Mouse (Mus musculus): ENCODE measurements around the gene Abcc4. TPM values are rescaled to one million over a fixed set of nuclear protein-coding genes. Genes with fewer than 3 reads are reported as not detected.
A peak's percentile ranks its signal among the peaks of the same experiment; 100 is the strongest.

The Abcc4 gene
- polyA plus RNA-seq, 1 experiment from 2014 or later: 1.2 TPM

DNA sequence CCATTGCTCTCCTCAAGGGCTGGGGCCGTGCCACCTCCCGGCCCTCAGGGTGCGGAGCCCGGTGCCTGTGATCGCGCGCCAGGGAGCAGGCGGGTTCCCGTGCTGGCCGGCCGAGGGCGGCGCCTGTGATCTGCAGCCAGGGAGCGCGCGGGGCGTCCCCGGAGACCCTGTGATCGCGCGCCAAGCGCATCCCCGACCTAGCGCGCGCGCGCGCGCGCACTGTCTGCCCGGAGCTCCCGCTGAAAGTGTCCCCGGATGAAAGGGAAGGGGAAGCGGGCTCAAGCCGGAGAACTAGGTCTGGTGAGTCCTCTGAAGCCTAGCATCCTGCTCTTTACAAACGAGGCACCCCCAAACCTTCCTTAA, 232.2 kb downstream of the Abcc4 start:
- Histone ChIP-seq H3K4me1 (peaks cover 22% of the 10 kb centered on the region), H3K9me3 (no peaks in the 10 kb centered on the region), H3K36me3 (no peaks in the 10 kb centered on the region), H3K27me3 (peaks cover 12% of the 10 kb centered on the region; the same call in 1 of the 2 replicates), H3K9ac (replicated peaks) (peak overlapping the region; percentile 35), H3K4me2 (replicated peaks) (peak overlapping the region; percentile 83), H3K27ac (replicated peaks) (no peak overlapping the region), H3K4me3 (peak overlapping the region; percentile 47)
- WGBS: 0% methylated on average over 37 of the region's 37 CpGs
- ATAC-seq (replicated peaks): peak; percentile 76

- peak; percentile 52; the same call in 1 of the 2 replicates for ATAC-seq (replicated peaks)
- Histone ChIP-seq H3K4me3 (peak overlapping the region; percentile 47), H3K9ac (replicated peaks) (peak overlapping the region; percentile 35), H3K4me1 (peaks cover 22% of the 10 kb centered on the region), H3K27me3 (peaks cover 12% of the 10 kb centered on the region; the same call in 1 of the 2 replicates), H3K27ac (replicated peaks) (no peak overlapping the region), H3K4me2 (replicated peaks) (peak overlapping the region; percentile 83), H3K36me3 (no peaks in the 10 kb centered on the region), H3K9me3 (no peaks in the 10 kb centered on the region)
- WGBS: 9% methylated on average over 20 of the region's 20 CpGs
Observed at GRCm38 (mm10) chr14:118473188-118473830, 232.7 kb downstream of the Abcc4 start.

DNA sequence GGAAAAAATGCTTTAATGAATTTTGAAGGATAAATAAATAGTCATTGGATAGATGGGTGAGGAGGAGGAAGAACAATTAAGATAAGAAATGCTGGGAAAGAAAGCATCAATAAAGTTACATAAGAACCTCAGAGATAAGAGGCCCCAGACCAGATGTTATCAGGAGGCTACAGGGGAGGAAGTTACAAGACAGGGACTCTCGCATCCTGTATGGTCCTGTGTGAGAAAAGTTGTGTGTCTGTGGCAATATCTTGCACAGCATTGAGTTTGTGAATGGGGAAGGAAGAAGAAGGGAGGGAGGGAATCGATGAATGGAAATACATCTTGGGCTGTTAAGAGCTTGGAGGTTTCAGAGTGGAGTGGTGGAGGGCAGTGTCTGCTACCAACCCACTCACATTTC, 240.7 kb downstream of the Abcc4 start:
- H3K27me3 ChIP-seq: no peaks in the 10 kb centered on the region
- no peak overlapping the region for H3K27ac ChIP-seq (replicated peaks)
- ATAC-seq (replicated peaks): no peak
- WGBS: 91% methylated on average over 2 of the region's 2 CpGs
- no peaks in the 10 kb centered on the region for H3K9me3 ChIP-seq
- H3K9ac ChIP-seq (replicated peaks): no peak overlapping the region
- no peak overlapping the region for H3K4me3 ChIP-seq
- no peaks in the 10 kb centered on the region for H3K4me1 ChIP-seq
- no peak overlapping the region for H3K4me2 ChIP-seq (replicated peaks)
- H3K36me3 ChIP-seq: no peaks in the 10 kb centered on the region

GRCm38 (mm10) chr14:118464401-118464800, 241.6 kb downstream of the Abcc4 start:
- Histone ChIP-seq H3K9ac (replicated peaks) (no peak overlapping the region), H3K9me3 (no peaks in the 10 kb centered on the region), H3K4me3 (no peak overlapping the region), H3K27ac (replicated peaks) (no peak overlapping the region), H3K36me3 (no peaks in the 10 kb centered on the region), H3K27me3 (no peaks in the 10 kb centered on the region), H3K4me2 (replicated peaks) (no peak overlapping the region), H3K4me1 (no peaks in the 10 kb centered on the region)
- WGBS: 92% methylated on average over 3 of the region's 3 CpGs
- no peak for ATAC-seq (replicated peaks)

DNA sequence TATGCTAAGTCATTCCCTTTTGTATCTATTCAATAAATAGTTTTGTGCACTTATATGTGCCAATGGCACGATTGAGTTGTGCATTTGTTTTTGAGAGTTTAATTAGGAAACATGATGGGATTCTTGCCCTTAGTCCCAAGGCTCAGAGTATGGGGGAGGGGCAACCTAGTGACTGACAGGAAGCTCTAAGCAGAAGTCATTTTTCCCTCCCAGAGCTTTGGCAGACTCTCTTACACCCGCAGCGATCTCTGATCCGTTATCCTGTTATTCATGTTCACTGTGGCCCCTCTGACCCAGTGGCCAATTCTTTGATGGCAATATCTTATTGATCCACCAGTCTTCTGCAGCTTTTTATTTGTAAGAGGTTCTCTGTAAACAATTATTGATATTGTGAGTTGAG, 253.4 kb downstream of the Abcc4 start:
- ATAC-seq (replicated peaks): no peak
- no peak overlapping the region for H3K4me2 ChIP-seq (replicated peaks)

DNA sequence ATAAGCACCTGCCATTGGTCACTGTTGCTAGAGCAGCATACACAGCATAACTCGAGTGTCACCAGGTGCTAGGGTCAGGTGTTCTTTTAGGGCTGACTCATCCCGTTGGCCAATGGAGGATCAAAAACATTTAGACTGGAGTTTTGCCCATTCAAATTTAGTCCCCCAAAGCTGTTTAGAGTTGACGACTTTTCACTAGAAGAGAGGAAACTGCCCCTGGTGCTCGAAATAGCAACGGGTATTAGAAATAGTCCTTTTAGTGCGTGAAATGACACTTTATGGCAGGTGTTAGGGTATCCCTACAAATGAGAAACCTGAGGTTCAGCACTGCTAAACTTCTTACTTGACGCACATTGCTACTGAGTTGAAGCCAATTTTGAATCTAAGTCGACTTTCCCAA, 265.9 kb downstream of the Abcc4 start:
- no peak overlapping the region for H3K9ac ChIP-seq (replicated peaks)
- 82% methylated on average over 8 of the region's 8 CpGs for WGBS
- H3K36me3 ChIP-seq: no peaks in the 10 kb centered on the region
- H3K9me3 ChIP-seq: no peaks in the 10 kb centered on the region
- H3K4me2 ChIP-seq (replicated peaks): no peak overlapping the region
- H3K4me1 ChIP-seq: peaks cover 21% of the 10 kb centered on the region
- no peak overlapping the region for H3K27ac ChIP-seq (replicated peaks)
- H3K4me3 ChIP-seq: no peak overlapping the region
- ATAC-seq (replicated peaks): no peak
- H3K27me3 ChIP-seq: peaks cover 26% of the 10 kb centered on the region

More for the DNA sequence above, 253.4 kb downstream of the Abcc4 start:
- H3K9ac ChIP-seq (replicated peaks): no peak overlapping the region
- H3K9me3 ChIP-seq: no peaks in the 10 kb centered on the region
- no peak overlapping the region for H3K27ac ChIP-seq (replicated peaks)
- 68% methylated on average over 4 of the region's 4 CpGs for WGBS
- H3K36me3 ChIP-seq: no peaks in the 10 kb centered on the region
- no peaks in the 10 kb centered on the region for H3K27me3 ChIP-seq
- no peaks in the 10 kb centered on the region for H3K4me1 ChIP-seq
- no peak overlapping the region for H3K4me3 ChIP-seq

DNA sequence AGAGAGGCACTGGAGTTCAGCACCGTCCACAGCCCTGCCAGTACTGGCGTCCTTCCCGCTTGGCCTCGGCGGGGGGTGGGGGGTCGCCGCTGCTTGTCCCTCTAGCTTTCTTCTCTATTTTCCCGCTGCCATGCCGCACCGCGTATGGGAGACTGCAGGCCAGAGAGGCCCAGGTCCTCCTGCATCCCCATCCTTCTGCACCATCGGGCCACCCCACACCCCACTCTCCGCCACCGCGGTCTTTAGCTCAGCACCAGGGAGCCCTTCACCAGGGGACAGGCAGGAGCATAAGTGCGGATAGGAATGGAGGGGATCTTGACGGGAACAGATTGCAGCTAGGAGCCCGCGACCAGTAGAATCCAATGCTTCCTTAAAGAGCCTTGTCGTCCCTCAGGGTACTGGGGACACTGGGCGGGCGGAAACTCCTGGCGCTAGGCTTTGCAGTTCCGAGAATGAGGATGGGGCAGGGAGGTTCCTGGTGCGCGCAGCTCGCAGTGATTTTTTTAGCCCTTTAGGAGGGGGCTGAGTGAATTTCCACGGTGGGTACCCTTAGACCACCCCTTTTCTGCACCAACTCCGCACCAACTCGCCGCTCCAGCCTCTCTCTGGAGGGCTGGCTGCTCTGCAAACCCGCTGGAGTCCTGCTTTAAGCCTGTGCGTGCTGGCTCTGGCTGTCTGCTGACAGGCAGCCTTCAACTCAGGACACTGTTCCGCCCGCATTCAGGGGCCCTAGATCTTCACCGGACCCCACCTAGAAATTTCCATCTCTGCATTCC, 268.7 kb downstream of the Abcc4 start:
- peak; percentile 89 for ATAC-seq (replicated peaks)
- Histone ChIP-seq H3K4me3 (peak overlapping the region; percentile 54), H3K4me2 (replicated peaks) (peak overlapping the region; percentile 98), H3K27me3 (peaks cover 38% of the 10 kb centered on the region), H3K27ac (replicated peaks) (no peak overlapping the region), H3K36me3 (no peaks in the 10 kb centered on the region), H3K9me3 (no peaks in the 10 kb centered on the region), H3K9ac (replicated peaks) (peak overlapping the region; percentile 50), H3K4me1 (peaks cover 21% of the 10 kb centered on the region)
- WGBS: 1% methylated on average over 36 of the region's 36 CpGs

GRCm38 (mm10) chr14:118436791-118437155, 269.2 kb downstream of the Abcc4 start:
- Histone ChIP-seq H3K4me1 (peaks cover 21% of the 10 kb centered on the region), H3K27me3 (peaks cover 38% of the 10 kb centered on the region), H3K27ac (replicated peaks) (no peak overlapping the region), H3K4me2 (replicated peaks) (peak overlapping the region; percentile 98), H3K4me3 (peak overlapping the region; percentile 54), H3K9ac (replicated peaks) (peak overlapping the region; percentile 50), H3K9me3 (no peaks in the 10 kb centered on the region), H3K36me3 (no peaks in the 10 kb centered on the region)
- WGBS: under 1% methylated on average over 29 of the region's 31 CpGs
- ATAC-seq (replicated peaks): peak; percentile 80

DNA sequence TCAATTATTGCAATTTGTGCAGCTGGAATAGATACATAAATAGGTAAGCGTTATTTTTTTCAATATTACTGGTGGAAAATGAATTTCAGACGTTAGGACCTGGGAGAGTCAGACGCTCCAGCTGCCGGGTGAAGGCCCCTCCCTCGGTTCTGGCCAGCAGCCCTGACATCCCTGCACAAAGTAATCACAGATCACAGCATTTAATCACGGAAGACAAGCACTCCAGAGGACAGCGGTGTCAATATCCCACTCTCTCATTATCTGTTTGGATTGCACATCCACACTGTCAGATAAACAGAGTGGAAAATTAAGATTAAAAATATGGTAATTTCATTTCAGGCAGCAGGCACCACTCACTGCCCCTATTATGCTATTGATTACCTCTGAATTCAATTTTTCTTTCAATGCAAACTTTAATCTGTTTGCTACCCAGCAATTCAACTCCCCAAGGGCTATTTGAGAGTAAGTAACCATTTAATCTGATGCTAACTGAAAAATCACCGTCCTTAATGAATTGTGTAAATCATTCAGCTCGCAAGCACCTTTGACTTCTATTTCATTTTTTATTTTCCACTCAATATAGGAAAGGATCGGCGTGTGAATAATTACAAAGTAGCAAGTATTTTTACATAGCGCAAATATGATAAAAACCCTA, 270.2 kb downstream of the Abcc4 start:
- WGBS: 16% methylated on average over 12 of the region's 12 CpGs
- no peak for ATAC-seq (replicated peaks)
- Histone ChIP-seq H3K4me2 (replicated peaks) (no peak overlapping the region), H3K4me3 (no peak overlapping the region), H3K27me3 (peaks cover 38% of the 10 kb centered on the region), H3K27ac (replicated peaks) (no peak overlapping the region), H3K4me1 (peaks cover 21% of the 10 kb centered on the region), H3K36me3 (no peaks in the 10 kb centered on the region), H3K9me3 (no peaks in the 10 kb centered on the region), H3K9ac (replicated peaks) (no peak overlapping the region)

DNA sequence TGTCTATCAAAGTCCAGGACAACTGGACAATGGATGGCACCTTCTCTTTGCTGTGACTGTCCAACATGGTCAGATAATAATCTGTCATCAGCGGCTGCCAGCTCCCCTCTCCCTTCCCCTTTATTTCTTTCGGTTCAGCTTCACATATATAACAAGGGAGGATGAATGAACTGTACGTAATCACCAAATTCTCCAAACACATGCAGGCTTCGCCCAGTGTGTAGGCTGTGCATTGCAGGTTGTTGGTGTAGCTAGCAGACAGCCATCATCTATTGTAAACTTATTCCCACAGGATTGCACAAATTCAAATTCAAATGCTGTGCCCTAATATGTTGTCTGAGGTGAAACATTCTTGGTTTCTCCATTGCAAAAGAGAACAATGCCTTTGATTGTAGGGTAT, 271.2 kb downstream of the Abcc4 start:
- Histone ChIP-seq H3K36me3 (no peaks in the 10 kb centered on the region), H3K27me3 (peaks cover 33% of the 10 kb centered on the region; the same call in 1 of the 2 replicates), H3K4me3 (no peak overlapping the region), H3K27ac (replicated peaks) (no peak overlapping the region), H3K4me1 (peaks cover 21% of the 10 kb centered on the region), H3K4me2 (replicated peaks) (no peak overlapping the region), H3K9ac (replicated peaks) (no peak overlapping the region), H3K9me3 (no peaks in the 10 kb centered on the region)
- no peak for ATAC-seq (replicated peaks)
- WGBS: 68% methylated on average over 4 of the region's 4 CpGs

GRCm38 (mm10) chr14:118433848-118434247, 272.2 kb downstream of the Abcc4 start:
- no peak overlapping the region for H3K4me3 ChIP-seq
- no peak overlapping the region for H3K27ac ChIP-seq (replicated peaks)
- H3K4me1 ChIP-seq: peaks cover 21% of the 10 kb centered on the region
- 19% methylated on average over 6 of the region's 6 CpGs for WGBS
- peaks cover 23% of the 10 kb centered on the region; the same call in 1 of the 2 replicates for H3K27me3 ChIP-seq
- H3K9me3 ChIP-seq: no peaks in the 10 kb centered on the region
- no peak overlapping the region for H3K4me2 ChIP-seq (replicated peaks)
- H3K36me3 ChIP-seq: no peaks in the 10 kb centered on the region
- no peak for ATAC-seq (replicated peaks)
- no peak overlapping the region for H3K9ac ChIP-seq (replicated peaks)

Data from forebrain, embryonic 15.5 days (tissue).